Mouse (Mus musculus): ENCODE data around the gene Nolc1. TPM values are rescaled to one million over a fixed set of nuclear protein-coding genes. Genes with fewer than 3 reads are reported as not detected.

The Nolc1 gene
- polyA plus RNA-seq, 1 experiment from 2014 or later: 79.7 TPM

GRCm38 (mm10) chr19:46045696-46046311 lies 29.9 kb upstream of the Nolc1 start:
- peak; percentile 50 for ATAC-seq (ENCODE audit: insufficient number of reproducible peaks, insufficient read depth, low FRiP score, low read depth)
- H3K9me3 ChIP-seq (ENCODE audit: control insufficient read depth, low read depth, low read length): no peaks in the 10 kb centered on the region
- no peaks in the 10 kb centered on the region for H3K36me3 ChIP-seq (ENCODE audit: control insufficient read depth, insufficient read depth, low read length)
- H3K4me2 ChIP-seq (replicated peaks; ENCODE audit: low read depth, low read length): peak overlapping the region; percentile 82
- H3K27ac ChIP-seq (ENCODE audit: low read length): peak overlapping the region; percentile 92
- peaks cover 41% of the 10 kb centered on the region for H3K4me1 ChIP-seq (ENCODE audit: control insufficient read depth, insufficient read depth, low read length)
- peak overlapping the region; percentile 96 for H3K9ac ChIP-seq (replicated peaks; ENCODE audit: low read depth, low read length)
- WGBS: 1% methylated on average over 7 of the region's 7 CpGs
- no peaks in the 10 kb centered on the region for H3K27me3 ChIP-seq (ENCODE audit: control insufficient read depth, insufficient read depth, low read length)
- H3K4me3 ChIP-seq (ENCODE audit: low read depth, low read length): peak overlapping the region; percentile 82

GRCm38 (mm10) chr19:46046621-46047025 lies 29.0 kb upstream of the Nolc1 start:
- Histone ChIP-seq H3K4me2 (replicated peaks; ENCODE audit: low read depth, low read length) (peak overlapping the region; percentile 82; the same call in 1 of the 2 replicates), H3K9me3 (ENCODE audit: control insufficient read depth, low read depth, low read length) (no peaks in the 10 kb centered on the region), H3K36me3 (ENCODE audit: control insufficient read depth, insufficient read depth, low read length) (no peaks in the 10 kb centered on the region), H3K4me1 (ENCODE audit: control insufficient read depth, insufficient read depth, low read length) (peaks cover 33% of the 10 kb centered on the region), H3K9ac (replicated peaks; ENCODE audit: low read depth, low read length) (no peak overlapping the region), H3K4me3 (ENCODE audit: low read depth, low read length) (no peak overlapping the region), H3K27me3 (ENCODE audit: control insufficient read depth, insufficient read depth, low read length) (no peaks in the 10 kb centered on the region), H3K27ac (ENCODE audit: low read length) (peak overlapping the region; percentile 92; the same call in 1 of the 2 replicates)
- 4% methylated on average over 10 of the region's 10 CpGs for WGBS
- no peak for ATAC-seq (ENCODE audit: insufficient number of reproducible peaks, insufficient read depth, low FRiP score, low read depth)

- Histone ChIP-seq H3K9me3 (ENCODE audit: control insufficient read depth, low read depth, low read length) (no peaks in the 10 kb centered on the region), H3K4me3 (ENCODE audit: low read depth, low read length) (no peak overlapping the region), H3K9ac (replicated peaks; ENCODE audit: low read depth, low read length) (no peak overlapping the region), H3K4me2 (replicated peaks; ENCODE audit: low read depth, low read length) (no peak overlapping the region), H3K4me1 (ENCODE audit: control insufficient read depth, insufficient read depth, low read length) (peaks cover 25% of the 10 kb centered on the region), H3K36me3 (ENCODE audit: control insufficient read depth, insufficient read depth, low read length) (no peaks in the 10 kb centered on the region), H3K27me3 (ENCODE audit: control insufficient read depth, insufficient read depth, low read length) (no peaks in the 10 kb centered on the region), H3K27ac (ENCODE audit: low read length) (no peak overlapping the region)
- no peak for ATAC-seq (ENCODE audit: insufficient number of reproducible peaks, insufficient read depth, low FRiP score, low read depth)
- 75% methylated on average over 2 of the region's 2 CpGs for WGBS
Measured at GRCm38 (mm10) chr19:46047426-46047825, 28.2 kb upstream of the Nolc1 start.

- Histone ChIP-seq H3K27ac (ENCODE audit: low read length) (no peak overlapping the region), H3K36me3 (ENCODE audit: control insufficient read depth, insufficient read depth, low read length) (no peaks in the 10 kb centered on the region), H3K27me3 (ENCODE audit: control insufficient read depth, insufficient read depth, low read length) (no peaks in the 10 kb centered on the region), H3K4me1 (ENCODE audit: control insufficient read depth, insufficient read depth, low read length) (peaks cover 8% of the 10 kb centered on the region), H3K9me3 (ENCODE audit: control insufficient read depth, low read depth, low read length) (no peaks in the 10 kb centered on the region), H3K4me2 (replicated peaks; ENCODE audit: low read depth, low read length) (no peak overlapping the region), H3K4me3 (ENCODE audit: low read depth, low read length) (no peak overlapping the region), H3K9ac (replicated peaks; ENCODE audit: low read depth, low read length) (no peak overlapping the region)
- WGBS: 61% methylated on average over 4 of the region's 4 CpGs
- no peak for ATAC-seq (ENCODE audit: insufficient number of reproducible peaks, insufficient read depth, low FRiP score, low read depth)
Measured at GRCm38 (mm10) chr19:46049129-46049528, 26.5 kb upstream of the Nolc1 start.

- Histone ChIP-seq H3K4me2 (replicated peaks; ENCODE audit: low read depth, low read length) (no peak overlapping the region), H3K27me3 (ENCODE audit: control insufficient read depth, insufficient read depth, low read length) (no peaks in the 10 kb centered on the region), H3K4me3 (ENCODE audit: low read depth, low read length) (no peak overlapping the region), H3K9ac (replicated peaks; ENCODE audit: low read depth, low read length) (no peak overlapping the region), H3K9me3 (ENCODE audit: control insufficient read depth, low read depth, low read length) (no peaks in the 10 kb centered on the region), H3K27ac (ENCODE audit: low read length) (no peak overlapping the region), H3K4me1 (ENCODE audit: control insufficient read depth, insufficient read depth, low read length) (peaks cover 7% of the 10 kb centered on the region), H3K36me3 (ENCODE audit: control insufficient read depth, insufficient read depth, low read length) (no peaks in the 10 kb centered on the region)
- 72% methylated on average over 2 of the region's 2 CpGs for WGBS
- no peak for ATAC-seq (ENCODE audit: insufficient number of reproducible peaks, insufficient read depth, low FRiP score, low read depth)
Measured at GRCm38 (mm10) chr19:46050462-46050861, 25.2 kb upstream of the Nolc1 start.

GRCm38 (mm10) chr19:46055752-46056387 lies 19.8 kb upstream of the Nolc1 start:
- H3K4me2 ChIP-seq (replicated peaks; ENCODE audit: low read depth, low read length): peak overlapping the region; percentile 74
- no peak overlapping the region for H3K9ac ChIP-seq (replicated peaks; ENCODE audit: low read depth, low read length)
- no peaks in the 10 kb centered on the region for H3K36me3 ChIP-seq (ENCODE audit: control insufficient read depth, insufficient read depth, low read length)
- no peak overlapping the region; the same call in 1 of the 2 replicates for H3K27ac ChIP-seq (ENCODE audit: low read length)
- peaks cover 10% of the 10 kb centered on the region for H3K4me1 ChIP-seq (ENCODE audit: control insufficient read depth, insufficient read depth, low read length)
- ATAC-seq (ENCODE audit: insufficient number of reproducible peaks, insufficient read depth, low FRiP score, low read depth): peak; percentile 68
- 1% methylated on average over 11 of the region's 11 CpGs for WGBS
- H3K9me3 ChIP-seq (ENCODE audit: control insufficient read depth, low read depth, low read length): no peaks in the 10 kb centered on the region
- no peaks in the 10 kb centered on the region for H3K27me3 ChIP-seq (ENCODE audit: control insufficient read depth, insufficient read depth, low read length)
- H3K4me3 ChIP-seq (ENCODE audit: low read depth, low read length): peak overlapping the region; percentile 94

GRCm38 (mm10) chr19:46056388-46056946 lies 19.2 kb upstream of the Nolc1 start:
- no peaks in the 10 kb centered on the region for H3K9me3 ChIP-seq (ENCODE audit: control insufficient read depth, low read depth, low read length)
- peak overlapping the region; percentile 74 for H3K4me2 ChIP-seq (replicated peaks; ENCODE audit: low read depth, low read length)
- ATAC-seq (ENCODE audit: insufficient number of reproducible peaks, insufficient read depth, low FRiP score, low read depth): peak; percentile 94
- no peaks in the 10 kb centered on the region for H3K27me3 ChIP-seq (ENCODE audit: control insufficient read depth, insufficient read depth, low read length)
- H3K4me3 ChIP-seq (ENCODE audit: low read depth, low read length): peak overlapping the region; percentile 94
- peak overlapping the region; percentile 90 for H3K9ac ChIP-seq (replicated peaks; ENCODE audit: low read depth, low read length)
- under 1% methylated on average over 52 of the region's 52 CpGs for WGBS
- H3K36me3 ChIP-seq (ENCODE audit: control insufficient read depth, insufficient read depth, low read length): peaks cover 3% of the 10 kb centered on the region; the same call in 1 of the 2 replicates
- H3K4me1 ChIP-seq (ENCODE audit: control insufficient read depth, insufficient read depth, low read length): peaks cover 10% of the 10 kb centered on the region
- H3K27ac ChIP-seq (ENCODE audit: low read length): peak overlapping the region; percentile 97

GRCm38 (mm10) chr19:46056947-46057607 lies 18.6 kb upstream of the Nolc1 start:
- H3K4me1 ChIP-seq (ENCODE audit: control insufficient read depth, insufficient read depth, low read length): peaks cover 10% of the 10 kb centered on the region
- peak overlapping the region; percentile 74 for H3K4me2 ChIP-seq (replicated peaks; ENCODE audit: low read depth, low read length)
- H3K36me3 ChIP-seq (ENCODE audit: control insufficient read depth, insufficient read depth, low read length): peaks cover 9% of the 10 kb centered on the region
- no peaks in the 10 kb centered on the region for H3K27me3 ChIP-seq (ENCODE audit: control insufficient read depth, insufficient read depth, low read length)
- 1% methylated on average over 36 of the region's 42 CpGs for WGBS
- H3K9ac ChIP-seq (replicated peaks; ENCODE audit: low read depth, low read length): peak overlapping the region; percentile 90
- no peaks in the 10 kb centered on the region for H3K9me3 ChIP-seq (ENCODE audit: control insufficient read depth, low read depth, low read length)
- peak; percentile 86 for ATAC-seq (ENCODE audit: insufficient number of reproducible peaks, insufficient read depth, low FRiP score, low read depth)
- peak overlapping the region; percentile 94 for H3K4me3 ChIP-seq (ENCODE audit: low read depth, low read length)
- H3K27ac ChIP-seq (ENCODE audit: low read length): peak overlapping the region; percentile 97

All from stomach, embryonic 14.5 days (tissue).